Mouse (Mus musculus) stomach, postnatal 0 days (tissue): ENCODE data around the gene Gpc3.

Source experiments
- CTCF ChIP-seq: IDR thresholded peaks from 2 replicates; pipeline ENCODE4 v1.5.1; 2016; ENCODE audit warnings: antibody characterized with exemption, low read depth, mild to moderate bottlenecking, moderate library complexity
- EP300 ChIP-seq: optimal IDR thresholded peaks from 2 replicates; pipeline ENCODE3; 2016; ENCODE audit warnings: antibody characterized with exemption

GRCm38 (mm10) chrX:52352981-52353380, 260.8 kb downstream of the Gpc3 start:
- TF ChIP-seq CTCF (no peak), EP300 (no peak)
